Mouse (Mus musculus) testis, adult 2 months (tissue): Measurements from ENCODE around the gene Lima1.

Experiments
- CTCF ChIP-seq: fragments of 200-500 bp; IDR thresholded peaks from 2 replicates; pipeline ENCODE4 v1.5.1; 2012; ENCODE audit warnings: low read depth, mild to moderate bottlenecking, inconsistent platforms, low read length, moderate library complexity; ENCODE audit not compliant: control insufficient read depth, insufficient read depth, insufficient replicate concordance
- POLR2A ChIP-seq: fragments of 200-500 bp; IDR thresholded peaks from 2 replicates; pipeline ENCODE4 v1.6.1; 2012; ENCODE audit warnings: low read depth, mild to moderate bottlenecking, inconsistent platforms, low read length, moderate library complexity; ENCODE audit not compliant: control insufficient read depth

DNA sequence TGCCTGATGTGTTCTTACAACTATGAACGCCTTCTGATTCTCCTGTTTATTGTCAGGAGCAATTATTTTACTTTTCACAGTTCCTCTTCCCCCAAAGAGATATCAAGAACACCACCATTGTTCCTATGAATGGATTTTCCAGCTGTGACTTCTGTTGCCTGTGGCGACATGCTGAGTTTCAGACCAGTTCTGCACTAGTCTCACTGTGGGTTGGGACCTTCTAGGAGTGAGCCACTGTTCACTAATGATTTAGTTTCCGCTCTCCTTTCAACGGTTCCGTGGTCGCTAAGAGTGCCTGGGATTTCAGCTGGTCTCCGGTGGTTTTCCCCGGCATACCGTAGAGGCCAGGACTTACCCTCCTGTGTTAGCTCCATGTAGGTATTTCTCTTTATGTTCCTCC lies 29.6 kb upstream of the Lima1 start:
- TF ChIP-seq CTCF (no peak), POLR2A (no peak)
